Mouse (Mus musculus): Measurements from ENCODE around the gene Bcat1. TPM values are rescaled to one million over a fixed set of nuclear protein-coding genes. Genes with fewer than 3 reads are reported as not detected.

Bcat1 gene
- polyA plus RNA-seq, 1 experiment = 1.9 TPM

- no peak for DNase-seq
Measured at GRCm38 (mm10) chr6:145088451-145089113, 12.6 kb upstream of the Bcat1 start.

GRCm38 (mm10) chr6:145084343-145085117 is 8.5 kb upstream of the Bcat1 start:
- Histone ChIP-seq H3K36me3 (ENCODE audit: control insufficient read depth, insufficient read depth, low read length) (no peaks in the 10 kb centered on the region), H3K27me3 (ENCODE audit: control insufficient read depth, insufficient read depth, low read length) (no peaks in the 10 kb centered on the region), H3K4me1 (replicated peaks; ENCODE audit: control insufficient read depth, insufficient read depth, low read length) (peaks cover 7% of the 10 kb centered on the region), H3K27ac (ENCODE audit: control insufficient read depth, insufficient read depth, low read length) (no peak overlapping the region), H3K4me3 (ENCODE audit: control insufficient read depth, insufficient read depth, low read length) (no peak overlapping the region)
- no peak for TF ChIP-seq CTCF (IDR thresholded peaks at IDR 0.05; ENCODE audit: borderline replicate concordance, control insufficient read depth, extremely low read depth, insufficient read depth, low read length, poor library complexity)
- TF ChIP-seq POLR2A (IDR thresholded peaks at IDR 0.05; ENCODE audit: control insufficient read depth, extremely low read depth, insufficient read depth, low read length, poor library complexity) = no peak
- WGBS = 97% methylated on average over 8 of the region's 8 CpGs
- DNase-seq = no peak

More at GRCm38 (mm10) chr6:145088451-145089113, 12.6 kb upstream of the Bcat1 start:
- Histone ChIP-seq H3K27me3 (ENCODE audit: control insufficient read depth, insufficient read depth, low read length) (no peaks in the 10 kb centered on the region), H3K27ac (ENCODE audit: control insufficient read depth, insufficient read depth, low read length) (peak overlapping the region; percentile 92; the same call in 1 of the 2 replicates), H3K4me1 (replicated peaks; ENCODE audit: control insufficient read depth, insufficient read depth, low read length) (peaks cover 37% of the 10 kb centered on the region), H3K4me3 (ENCODE audit: control insufficient read depth, insufficient read depth, low read length) (no peak overlapping the region), H3K36me3 (ENCODE audit: control insufficient read depth, insufficient read depth, low read length) (no peaks in the 10 kb centered on the region)
- WGBS = 46% methylated on average over 4 of the region's 4 CpGs
- no peak for TF ChIP-seq POLR2A (IDR thresholded peaks at IDR 0.05; ENCODE audit: control insufficient read depth, extremely low read depth, insufficient read depth, low read length, poor library complexity)
- TF ChIP-seq CTCF (IDR thresholded peaks at IDR 0.05; ENCODE audit: borderline replicate concordance, control insufficient read depth, extremely low read depth, insufficient read depth, low read length, poor library complexity) = no peak

- Histone ChIP-seq H3K27me3 (ENCODE audit: control insufficient read depth, insufficient read depth, low read length) (no peaks in the 10 kb centered on the region), H3K27ac (ENCODE audit: control insufficient read depth, insufficient read depth, low read length) (no peak overlapping the region), H3K4me3 (ENCODE audit: control insufficient read depth, insufficient read depth, low read length) (no peak overlapping the region), H3K36me3 (ENCODE audit: control insufficient read depth, insufficient read depth, low read length) (no peaks in the 10 kb centered on the region), H3K4me1 (replicated peaks; ENCODE audit: control insufficient read depth, insufficient read depth, low read length) (no peaks in the 10 kb centered on the region)
- WGBS = 86% methylated on average over 4 of the region's 4 CpGs
- TF ChIP-seq POLR2A (IDR thresholded peaks at IDR 0.05; ENCODE audit: control insufficient read depth, extremely low read depth, insufficient read depth, low read length, poor library complexity) = no peak
- no peak for DNase-seq
Measured at GRCm38 (mm10) chr6:145081721-145082120, 5.7 kb upstream of the Bcat1 start.

- Histone ChIP-seq H3K27ac (ENCODE audit: control insufficient read depth, insufficient read depth, low read length) (no peak overlapping the region), H3K4me1 (replicated peaks; ENCODE audit: control insufficient read depth, insufficient read depth, low read length) (peaks cover 10% of the 10 kb centered on the region), H3K36me3 (ENCODE audit: control insufficient read depth, insufficient read depth, low read length) (no peaks in the 10 kb centered on the region), H3K4me3 (ENCODE audit: control insufficient read depth, insufficient read depth, low read length) (no peak overlapping the region), H3K27me3 (ENCODE audit: control insufficient read depth, insufficient read depth, low read length) (no peaks in the 10 kb centered on the region)
- TF ChIP-seq CTCF (IDR thresholded peaks at IDR 0.05; ENCODE audit: borderline replicate concordance, control insufficient read depth, extremely low read depth, insufficient read depth, low read length, poor library complexity) (no peak), POLR2A (IDR thresholded peaks at IDR 0.05; ENCODE audit: control insufficient read depth, extremely low read depth, insufficient read depth, low read length, poor library complexity) (no peak)
- no peak for DNase-seq
- WGBS = 94% methylated on average over 9 of the region's 9 CpGs
Measured at GRCm38 (mm10) chr6:145079087-145079759, 3.2 kb upstream of the Bcat1 start.

- Histone ChIP-seq H3K36me3 (ENCODE audit: control insufficient read depth, insufficient read depth, low read length) (no peaks in the 10 kb centered on the region), H3K4me1 (replicated peaks; ENCODE audit: control insufficient read depth, insufficient read depth, low read length) (peaks cover 13% of the 10 kb centered on the region), H3K4me3 (ENCODE audit: control insufficient read depth, insufficient read depth, low read length) (no peak overlapping the region), H3K27me3 (ENCODE audit: control insufficient read depth, insufficient read depth, low read length) (no peaks in the 10 kb centered on the region), H3K27ac (ENCODE audit: control insufficient read depth, insufficient read depth, low read length) (no peak overlapping the region)
- WGBS = 21% methylated on average over 9 of the region's 9 CpGs
- DNase-seq = no peak
- TF ChIP-seq POLR2A (IDR thresholded peaks at IDR 0.05; ENCODE audit: control insufficient read depth, extremely low read depth, insufficient read depth, low read length, poor library complexity) (no peak), CTCF (IDR thresholded peaks at IDR 0.05; ENCODE audit: borderline replicate concordance, control insufficient read depth, extremely low read depth, insufficient read depth, low read length, poor library complexity) (no peak)
Measured at GRCm38 (mm10) chr6:145076286-145076685, 302 bp upstream of the Bcat1 start.

GRCm38 (mm10) chr6:145075088-145075547 is 866 bp downstream of the Bcat1 start:
- WGBS = 2% methylated on average over 20 of the region's 20 CpGs
- Histone ChIP-seq H3K27ac (ENCODE audit: control insufficient read depth, insufficient read depth, low read length) (no peak overlapping the region), H3K4me1 (replicated peaks; ENCODE audit: control insufficient read depth, insufficient read depth, low read length) (peaks cover 13% of the 10 kb centered on the region), H3K27me3 (ENCODE audit: control insufficient read depth, insufficient read depth, low read length) (no peaks in the 10 kb centered on the region), H3K4me3 (ENCODE audit: control insufficient read depth, insufficient read depth, low read length) (peak overlapping the region; percentile 36), H3K36me3 (ENCODE audit: control insufficient read depth, insufficient read depth, low read length) (no peaks in the 10 kb centered on the region)
- TF ChIP-seq CTCF (IDR thresholded peaks at IDR 0.05; ENCODE audit: borderline replicate concordance, control insufficient read depth, extremely low read depth, insufficient read depth, low read length, poor library complexity) (no peak), POLR2A (IDR thresholded peaks at IDR 0.05; ENCODE audit: control insufficient read depth, extremely low read depth, insufficient read depth, low read length, poor library complexity) (no peak)
- DNase-seq = no peak
